Mouse (Mus musculus) liver, embryonic 14.5 days (tissue): Measurements from ENCODE around the gene Cdkl5.

Experiments
- CTCF ChIP-seq: IDR thresholded peaks from 2 replicates; pipeline ENCODE4 v1.5.1; 2016; ENCODE audit warnings: antibody characterized with exemption, low read depth, control low read depth
- EP300 ChIP-seq: IDR thresholded peaks from 2 replicates; pipeline ENCODE4 v1.6.1; 2016; ENCODE audit warnings: antibody characterized with exemption, low read depth

DNA sequence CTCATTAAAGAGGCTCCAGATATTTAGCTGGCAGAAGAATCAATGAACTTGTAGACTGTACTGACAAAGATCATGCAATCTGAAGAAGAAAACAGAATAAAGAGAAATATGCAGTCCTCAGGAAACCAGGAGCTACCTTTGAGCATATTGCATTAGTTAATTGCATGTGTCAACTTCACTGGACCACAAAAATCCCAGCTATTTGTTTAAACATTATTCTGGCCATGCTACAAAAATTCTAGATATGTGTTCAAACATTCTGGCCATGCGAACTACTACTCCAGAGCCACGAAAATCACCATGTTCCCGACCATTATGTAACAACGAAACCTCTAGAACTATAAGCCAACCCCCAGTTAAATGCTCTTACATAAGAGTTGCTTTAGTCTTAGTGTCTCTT, 49.8 kb downstream of the Cdkl5 start:
- no peak for TF ChIP-seq CTCF
- no peak for TF ChIP-seq EP300
